Mouse (Mus musculus) left cerebral cortex, postnatal 14 days (tissue): Measurements from ENCODE around the gene Hoxa3. TPM values are rescaled to one million over a fixed set of nuclear protein-coding genes. Genes with fewer than 3 reads are reported as not detected.

Experiments used
- DNase-seq, 2 experiments: peaks; one replicate each; pipeline ENCODE4 v3.0.0; 2021 to 2022; ENCODE audit warnings: low spot score in 2 of 2, mixed read lengths in 1 of 2
- intact Hi-C: fragments of 180-260 bp; cut with DNase I; formaldehyde crosslinking; loops from one replicate; pipeline ENCODE4 v1.15.1; 2025
- total RNA-seq, 2 experiments: library from RNA; stranded (reverse); gene quantifications; 2 replicates each; pipeline ENCODE4 v1.2.3; 2021

The Hoxa3 gene
- total RNA-seq, 2 experiments from 2014 or later, result not detected

DNA sequence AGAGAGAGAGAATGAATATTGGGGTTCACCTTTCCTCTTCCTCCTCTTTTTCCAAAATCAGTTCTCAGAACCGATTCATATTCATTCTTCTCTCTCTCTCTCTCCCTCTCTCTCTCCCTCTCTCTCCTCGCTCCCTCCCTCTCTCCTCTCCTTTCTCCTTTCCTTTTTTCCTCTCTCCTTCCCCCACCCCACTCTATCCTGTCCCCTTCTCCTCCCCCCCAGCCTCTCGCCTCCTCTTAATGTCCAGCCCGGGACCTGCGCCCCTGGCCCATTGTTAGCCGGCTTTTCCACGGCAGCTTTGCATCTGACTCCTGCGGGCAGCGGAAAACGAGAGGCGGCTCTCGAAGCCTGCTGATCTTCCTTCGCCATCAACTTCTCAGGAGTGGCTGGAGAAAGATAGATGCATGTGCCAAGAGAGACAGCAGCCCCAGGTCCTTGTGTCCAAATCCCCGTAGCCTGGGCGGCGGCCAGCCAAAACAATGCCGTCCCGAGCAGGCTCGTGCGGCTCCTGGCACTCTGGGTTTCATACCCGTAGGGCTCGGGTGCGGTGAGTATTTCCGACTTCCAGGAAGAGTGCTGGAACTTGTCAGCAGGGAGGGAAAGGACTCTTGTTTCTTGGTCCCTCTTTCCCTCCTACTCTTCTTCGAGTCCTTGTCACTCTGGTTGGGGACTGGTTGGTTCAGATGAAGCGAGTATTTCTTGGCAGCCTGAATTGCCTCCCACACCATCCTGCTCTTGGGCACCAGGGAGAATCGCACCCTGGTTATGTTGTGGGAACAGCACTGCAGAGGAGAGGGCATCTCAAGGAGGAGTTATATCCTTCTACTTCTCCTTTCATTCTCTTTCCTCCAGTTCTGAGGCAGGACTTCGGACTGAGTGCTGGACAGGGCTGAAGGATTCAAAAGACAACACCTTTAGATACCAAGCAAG is 47.4 kb downstream of the Hoxa3 start:
- intact Hi-C loops, result loop anchor here (5.0 to 10.0 kb wide), 2 partner anchors 149 to 988 kb away; partner anchors contain the start of gene Evx1
- DNase-seq, result no peak

DNA sequence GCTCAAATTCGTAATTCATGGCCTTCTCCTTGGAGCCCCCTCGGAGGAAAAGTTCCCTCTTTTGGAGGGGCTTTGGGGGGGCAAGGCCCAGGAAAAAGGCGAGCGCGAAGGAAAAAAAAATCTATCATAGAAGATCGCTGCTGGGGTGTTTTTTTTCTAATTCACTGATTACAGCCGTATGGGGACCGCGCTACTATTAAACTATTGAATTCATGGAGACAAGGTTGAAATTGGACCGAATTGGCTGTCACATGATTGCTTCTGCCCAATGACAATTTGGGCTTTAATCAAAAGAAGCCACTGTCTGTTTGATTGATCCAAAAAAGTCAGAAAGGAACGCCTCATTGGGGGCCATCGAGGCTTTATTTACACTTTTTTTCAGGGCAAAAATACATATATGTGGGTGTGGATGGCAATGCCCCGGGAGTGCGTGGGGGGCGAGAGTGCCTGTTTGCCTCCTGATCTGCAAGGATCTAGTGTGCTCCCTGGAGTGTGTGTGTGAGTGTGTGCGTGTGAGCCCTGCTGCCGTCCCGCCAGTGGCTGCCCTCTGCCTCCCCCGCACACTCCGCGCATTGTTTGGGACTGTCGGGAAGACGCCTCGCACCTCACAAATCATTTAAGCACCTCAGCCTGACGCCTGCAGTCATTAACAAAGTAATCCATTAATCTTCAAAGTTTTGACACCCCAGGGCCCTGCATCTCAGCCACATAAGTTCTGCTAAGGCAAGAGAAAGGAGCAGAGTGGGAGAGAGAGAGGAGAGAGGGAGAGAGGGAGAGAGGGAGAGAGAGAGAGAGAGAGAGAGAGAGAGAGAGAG is 48.3 kb downstream of the Hoxa3 start, which contains the start of gene Hoxa2:
Hoxa2 (minus strand) TSS at position 206 of the 815 bp plus-strand sequence.
- intact Hi-C loops, result loop anchor here (5.0 to 10.0 kb wide), 3 partner anchors 150 to 988 kb away; partner anchors contain the start of gene Evx1
- DNase-seq, result no peak

DNA sequence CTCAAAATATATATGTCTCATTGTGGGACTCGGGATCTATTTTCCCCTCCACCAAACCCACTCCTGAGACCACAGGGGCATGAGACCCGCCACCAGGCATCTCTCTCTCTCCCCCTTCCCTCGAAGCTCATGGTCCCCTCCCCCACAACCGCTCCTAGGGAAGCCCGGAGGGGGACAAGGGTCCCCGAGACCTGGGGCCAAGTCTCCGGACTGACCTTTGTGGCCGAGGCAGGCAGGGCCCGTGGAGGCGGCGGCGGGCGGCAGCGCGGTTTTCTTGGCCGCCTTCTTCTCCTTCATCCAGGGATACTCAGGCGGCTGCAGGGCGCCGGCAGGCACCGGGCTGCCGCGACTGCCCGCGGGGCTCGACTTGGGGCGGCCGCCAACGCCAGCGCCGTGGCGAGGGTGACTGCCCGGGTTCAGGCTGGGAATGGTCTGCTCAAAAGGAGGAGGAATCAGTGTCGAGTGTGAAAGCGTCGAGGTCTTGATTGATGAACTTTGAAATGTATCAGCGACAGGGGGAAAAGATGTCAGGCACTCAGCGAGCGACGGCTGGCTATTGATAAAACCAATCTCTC is 49.0 kb downstream of the Hoxa3 start:
- intact Hi-C loops, result loop anchor here (5.0 to 10.0 kb wide), 2 partner anchors 151 to 157 kb away; partner anchors contain the start of gene Evx1
- no peak for DNase-seq

GRCm38 (mm10) chr6:52163366-52164031 is 49.6 kb downstream of the Hoxa3 start:
- intact Hi-C loops, result loop anchor here (5.0 to 10.0 kb wide), 2 partner anchors 151 to 156 kb away; partner anchors contain the start of gene Evx1
- DNase-seq, result no peak

- no peak for DNase-seq
- intact Hi-C loops, result loop anchor here (5.0 to 10.0 kb wide), 2 partner anchors 152 to 155 kb away; partner anchors contain the start of gene Evx1
These were observed 50.3 kb downstream of the Hoxa3 start for GRCm38 (mm10) chr6:52162611-52163365.

DNA sequence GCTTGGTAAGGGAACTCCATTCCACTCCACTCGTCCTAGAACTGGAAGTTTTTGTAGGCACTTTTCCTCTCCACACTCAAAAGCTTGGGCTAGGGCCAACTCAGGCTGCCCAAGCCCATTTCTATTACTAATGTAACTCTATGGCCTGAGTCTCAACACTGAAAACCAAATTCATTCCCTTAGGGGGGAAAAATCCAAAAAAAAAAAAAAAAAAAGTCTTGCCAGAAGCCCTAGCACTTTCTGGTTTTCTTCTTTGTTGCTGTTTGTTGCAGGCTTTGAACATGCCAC is 51.1 kb downstream of the Hoxa3 start:
- no peak for DNase-seq
- intact Hi-C loops, result loop anchor here (5.0 to 10.0 kb wide), 2 partner anchors 153 to 155 kb away; partner anchors contain the start of gene Evx1

DNA sequence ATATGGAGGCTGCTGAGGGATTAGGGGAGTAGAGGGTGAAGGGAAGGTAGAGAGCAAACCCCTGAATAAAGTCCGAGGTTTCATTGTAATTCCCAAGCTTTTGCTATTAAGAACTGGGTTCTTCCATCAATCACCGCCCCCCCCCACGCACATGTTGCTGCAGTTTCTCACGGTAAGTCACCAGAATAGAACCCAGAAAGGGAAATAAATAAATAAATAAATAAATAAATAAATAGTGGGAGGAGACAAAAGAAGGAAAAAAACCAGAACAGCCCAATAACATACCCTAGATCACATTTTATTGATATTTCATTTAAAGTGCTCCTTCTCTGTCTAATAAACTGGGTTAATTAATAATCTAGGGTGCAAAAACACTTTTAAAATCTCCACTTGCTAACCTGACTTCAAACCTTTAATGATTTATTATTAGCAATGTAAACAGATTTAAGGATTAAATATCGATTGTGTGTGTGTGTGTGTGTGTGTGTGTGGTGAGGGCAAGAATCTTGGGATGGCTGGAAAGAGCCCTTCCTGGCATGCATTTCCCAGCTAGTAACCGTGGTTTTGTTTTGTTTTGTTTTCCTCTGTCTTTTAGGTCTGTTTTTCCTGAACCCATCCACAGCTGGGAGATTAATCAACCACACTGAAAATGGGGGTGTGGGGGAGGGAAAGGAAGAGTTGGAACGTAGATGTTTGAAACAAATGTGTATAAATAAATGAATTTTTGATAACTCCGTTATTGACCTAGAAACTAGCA is 51.6 kb downstream of the Hoxa3 start:
- DNase-seq, result no peak
- intact Hi-C loops, result loop anchor here (5.0 to 10.0 kb wide), 2 partner anchors 153 to 154 kb away; partner anchors contain the start of gene Evx1

DNA sequence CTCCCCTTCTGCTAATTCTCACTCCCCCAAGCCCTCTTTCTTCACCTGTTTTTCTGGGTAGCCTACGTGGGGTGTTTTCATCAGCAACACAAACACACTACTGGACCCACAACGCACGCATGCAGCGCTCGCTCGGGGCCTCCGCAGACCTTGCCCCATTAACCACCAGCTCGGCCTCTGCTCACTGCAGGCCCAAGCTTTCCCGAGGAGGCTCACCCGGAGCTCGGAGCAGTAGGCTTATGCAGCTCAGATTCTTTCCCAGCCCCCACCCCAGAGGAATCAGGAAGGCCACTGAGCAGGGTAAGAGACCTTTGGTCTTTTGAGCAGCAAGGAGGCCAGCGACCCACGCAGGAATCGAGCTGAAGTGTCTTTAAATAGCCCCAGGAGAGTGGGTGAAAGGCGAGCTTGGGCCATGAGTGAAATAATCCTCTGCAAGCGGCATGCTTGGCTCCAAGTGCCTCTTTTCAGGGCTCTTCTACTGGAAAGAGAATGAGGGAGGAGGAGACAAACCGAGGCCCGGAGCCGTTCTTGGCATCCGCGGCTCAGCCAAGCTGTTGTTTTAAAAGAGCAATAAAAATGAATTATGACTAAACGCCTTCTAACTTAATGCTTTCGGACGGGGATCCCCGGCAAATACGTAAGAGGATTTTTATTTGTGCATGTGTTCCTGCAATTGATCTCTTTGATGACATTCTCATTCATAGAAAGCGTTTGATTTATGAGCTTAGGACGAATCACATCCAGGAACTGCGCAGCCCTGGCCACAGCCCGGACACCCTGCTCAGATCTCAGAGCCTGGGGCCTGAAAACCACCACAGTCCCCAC is 52.4 kb downstream of the Hoxa3 start:
- no peak for DNase-seq
- intact Hi-C loops, result loop anchor here (5.0 to 10.0 kb wide), 2 partner anchors 153 to 154 kb away; partner anchors contain the start of gene Evx1

GRCm38 (mm10) chr6:52159979-52160378 is 53.2 kb downstream of the Hoxa3 start:
- DNase-seq, result no peak
- intact Hi-C loops, result loop anchor here (5.0 to 10.0 kb wide), 2 partner anchors 153 to 155 kb away; partner anchors contain the start of gene Evx1

GRCm38 (mm10) chr6:52159164-52159761 is 53.9 kb downstream of the Hoxa3 start:
- no peak for DNase-seq
- intact Hi-C loops, result no loop called here

- intact Hi-C loops, result no loop called here
- no peak for DNase-seq
These were observed 54.7 kb downstream of the Hoxa3 start, which contains the start of gene Hoxa1 for GRCm38 (mm10) chr6:52158276-52159051. TSS of gene Hoxa1 (minus strand) at chr6:52158317.

GRCm38 (mm10) chr6:52157466-52158275 is 55.5 kb downstream of the Hoxa3 start:
- intact Hi-C loops, result no loop called here
- DNase-seq, result no peak

DNA sequence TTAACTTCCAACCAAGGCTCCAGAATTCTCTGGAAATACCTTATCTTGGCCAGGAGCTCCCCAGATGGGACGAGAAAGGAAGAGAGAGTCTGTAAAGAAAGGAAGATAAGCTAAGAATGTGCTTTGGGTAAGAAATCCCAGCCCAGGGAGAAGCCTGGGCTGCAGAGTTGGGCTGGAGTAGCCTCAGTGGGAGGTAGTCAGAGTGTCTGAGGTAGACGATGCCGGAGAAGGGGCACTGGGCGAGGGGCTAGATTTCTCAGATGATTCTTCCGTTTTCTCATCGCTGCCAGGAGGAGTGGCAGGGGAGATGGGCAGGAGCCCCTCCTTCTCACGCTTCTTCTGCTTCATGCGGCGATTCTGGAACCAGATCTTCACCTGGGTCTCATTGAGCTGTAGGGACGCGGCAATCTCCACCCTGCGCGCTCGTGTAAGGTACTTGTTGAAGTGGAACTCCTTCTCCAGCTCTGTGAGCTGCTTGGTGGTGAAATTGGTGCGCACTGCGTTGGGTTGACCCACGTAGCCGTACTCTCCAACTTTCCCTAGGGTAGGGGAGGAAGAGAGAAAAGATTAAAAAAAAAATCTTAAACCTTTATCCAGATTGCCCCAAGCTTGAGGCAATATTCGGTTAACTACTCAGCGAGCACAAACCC is 56.5 kb downstream of the Hoxa3 start:
- intact Hi-C loops, result no loop called here
- DNase-seq, result no peak

DNA sequence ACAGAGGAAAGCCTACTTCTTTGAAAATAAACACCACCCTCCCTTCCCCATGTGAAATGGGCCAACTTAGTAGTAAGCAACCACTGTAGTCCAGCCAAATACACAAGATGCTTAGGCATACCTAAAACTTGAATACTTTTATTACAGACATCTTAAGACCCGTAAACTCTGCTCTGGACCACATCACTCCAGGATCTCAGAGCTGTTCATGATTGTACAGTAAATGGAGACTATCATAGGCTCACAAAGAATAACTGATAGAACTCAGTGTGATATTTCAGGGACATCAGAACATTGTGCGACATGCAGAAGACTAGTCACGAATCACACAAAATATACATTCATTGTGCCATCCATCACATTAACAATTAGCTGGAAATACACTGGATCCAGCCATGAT is 57.7 kb downstream of the Hoxa3 start:
- intact Hi-C loops, result no loop called here
- DNase-seq, result no peak
